Mouse (Mus musculus): Measurements from ENCODE around the gene Atp2c1. TPM values are rescaled to one million over a fixed set of nuclear protein-coding genes. Genes with fewer than 3 reads are reported as not detected.
A peak's percentile ranks its signal among the peaks of the same experiment; 100 is the strongest.

Atp2c1 gene
- 10 to 100 TPM; 51.2 to 63.2 (median 57.2) TPM for total RNA-seq (2022)

GRCm38 (mm10) chr9:105527219-105527618 is at the start of gene Atp2c1:
Gene Atp2c1 (minus strand): TSS chr9:105527319.
- DNase-seq (ENCODE audit: low spot score), result no peak

DNA sequence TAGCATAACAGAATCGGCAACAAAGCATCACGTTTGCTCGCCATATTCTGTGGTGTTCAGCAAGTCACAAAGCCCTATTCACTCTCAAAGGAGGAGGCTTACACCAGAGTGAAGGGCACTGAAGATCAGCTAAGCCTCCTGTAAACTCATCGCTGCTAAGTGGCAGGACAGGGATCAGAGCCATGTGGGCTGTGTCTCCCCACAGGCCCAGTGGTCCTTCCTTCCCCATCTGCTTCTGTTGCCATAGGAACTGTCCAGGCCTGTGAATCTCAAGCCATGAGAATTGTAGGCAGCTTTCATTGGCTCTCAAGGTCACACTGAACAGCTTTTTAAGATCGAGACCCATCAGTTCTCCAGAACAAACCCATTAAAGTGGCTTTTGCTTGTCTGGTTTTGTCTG is 30.3 kb upstream of the Atp2c1 start:
- no peak for DNase-seq (ENCODE audit: low spot score)

DNA sequence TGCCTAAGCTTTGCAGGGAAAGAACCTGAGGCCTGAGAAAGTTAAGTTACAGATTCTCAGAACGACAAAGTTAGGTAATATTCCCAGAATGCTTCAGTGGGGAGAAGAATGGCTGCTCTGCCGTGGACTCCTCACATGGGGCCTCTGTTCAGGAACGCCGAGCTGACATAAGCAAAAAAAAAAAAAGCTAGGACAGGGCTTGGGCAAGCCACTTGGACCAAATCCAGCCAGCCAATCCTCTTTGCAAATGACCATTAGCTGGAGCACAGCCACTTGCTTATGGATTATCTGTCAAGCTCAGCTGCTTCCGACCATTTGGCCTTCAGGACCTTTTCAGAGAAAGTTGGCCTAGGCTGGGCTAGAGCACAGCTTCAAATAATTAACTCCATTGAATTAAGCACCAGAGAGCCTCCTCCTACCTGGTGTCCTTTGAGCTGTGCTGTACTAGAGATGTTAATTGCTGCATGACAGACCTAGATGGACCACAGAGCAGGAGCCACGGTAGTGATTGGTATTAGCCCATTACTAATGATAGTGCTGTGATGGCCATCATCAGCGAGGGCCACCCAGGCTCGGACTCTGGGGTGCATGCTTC is 29.1 kb upstream of the Atp2c1 start:
- no peak for DNase-seq (ENCODE audit: low spot score)

GRCm38 (mm10) chr9:105554439-105554807 is 27.3 kb upstream of the Atp2c1 start:
- no peak for DNase-seq (ENCODE audit: low spot score)

GRCm38 (mm10) chr9:105553629-105554438 is 26.7 kb upstream of the Atp2c1 start:
- DNase-seq (ENCODE audit: low spot score), result no peak

DNA sequence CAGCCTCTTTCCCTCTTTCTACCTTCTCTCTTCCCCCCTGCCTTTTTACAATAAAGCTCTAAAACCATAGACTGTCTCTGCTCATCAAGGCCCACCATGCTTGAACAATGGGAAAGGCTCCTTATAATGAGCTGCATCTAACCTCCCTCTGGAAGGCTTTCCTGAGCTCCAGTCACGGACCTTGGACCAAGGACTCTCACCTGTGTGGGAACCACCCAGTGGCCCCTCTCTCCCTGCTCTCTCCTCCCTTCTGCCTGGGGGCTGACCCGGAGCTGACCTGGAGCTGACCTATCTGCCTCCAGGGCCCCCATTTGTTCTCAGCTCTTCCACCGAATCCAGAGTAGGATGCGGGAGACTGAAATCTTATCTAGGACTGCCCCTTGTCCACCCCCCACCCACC is 24.3 kb upstream of the Atp2c1 start:
- DNase-seq (ENCODE audit: low spot score), result no peak

GRCm38 (mm10) chr9:105549096-105549495 is 22.0 kb upstream of the Atp2c1 start:
- no peak for DNase-seq (ENCODE audit: low spot score)

- no peak for DNase-seq (ENCODE audit: low spot score)
These were observed 17.1 kb upstream of the Atp2c1 start for GRCm38 (mm10) chr9:105544013-105544750.

- no peak for DNase-seq (ENCODE audit: low spot score)
These were observed 10.4 kb upstream of the Atp2c1 start for GRCm38 (mm10) chr9:105537473-105537872.

GRCm38 (mm10) chr9:105536877-105537276 is 9.8 kb upstream of the Atp2c1 start:
- DNase-seq (ENCODE audit: low spot score), result no peak

- no peak for DNase-seq (ENCODE audit: low spot score)
These were observed 1.8 kb downstream of the Atp2c1 start for GRCm38 (mm10) chr9:105525355-105525754.

- no peak for DNase-seq (ENCODE audit: low spot score)
These were observed 4.1 kb downstream of the Atp2c1 start for GRCm38 (mm10) chr9:105523038-105523437.

DNA sequence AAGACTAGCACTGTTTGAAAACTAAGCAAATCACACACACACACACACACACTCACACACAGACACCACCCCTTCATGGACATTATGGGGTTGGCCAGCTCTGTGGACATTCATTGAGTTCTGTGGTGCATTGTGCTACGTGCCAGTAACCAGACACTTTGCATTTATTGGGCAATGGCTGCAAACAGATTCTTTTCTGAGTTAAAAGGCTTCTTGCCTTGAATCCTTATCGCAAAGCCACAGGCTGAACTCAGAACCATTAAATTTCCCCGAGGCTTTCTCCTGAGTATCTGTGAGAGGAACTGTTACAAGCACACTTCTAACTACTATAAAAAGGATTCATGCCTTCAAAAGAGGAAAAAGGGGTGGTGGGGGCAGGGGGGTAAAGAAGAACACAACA is 5.1 kb downstream of the Atp2c1 start:
- DNase-seq (ENCODE audit: low spot score), result no peak

- DNase-seq (ENCODE audit: low spot score), result peak; percentile 46
These were observed 6.2 kb downstream of the Atp2c1 start for GRCm38 (mm10) chr9:105520776-105521552.

DNA sequence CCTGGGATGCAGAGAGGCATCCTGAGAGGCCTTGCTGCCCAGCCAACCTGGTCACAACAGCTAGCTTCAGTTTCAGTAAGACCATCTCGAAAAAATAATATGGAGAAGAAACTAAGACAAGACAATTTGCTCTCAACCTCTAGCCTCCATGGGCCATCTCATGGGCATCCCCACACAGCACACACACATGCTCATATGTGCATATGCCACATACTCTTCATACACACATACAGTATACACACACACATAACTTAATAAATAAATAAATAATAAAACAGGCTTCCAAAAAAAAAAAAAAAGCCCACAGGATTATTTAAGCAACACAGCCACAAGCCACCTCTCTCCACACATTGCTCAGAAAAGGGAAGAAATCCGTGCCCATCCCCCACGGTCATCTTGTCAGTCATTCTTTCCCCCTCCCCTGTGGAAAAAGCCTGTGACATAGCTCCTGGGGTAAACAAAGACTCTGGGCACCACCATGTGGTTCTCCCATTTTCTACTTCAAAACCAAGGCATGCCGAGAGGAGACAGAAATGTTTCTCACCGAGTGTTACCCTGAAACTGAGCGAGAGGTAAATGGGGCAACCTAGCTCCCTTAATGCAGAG is 7.7 kb downstream of the Atp2c1 start:
- no peak for DNase-seq (ENCODE audit: low spot score)

DNA sequence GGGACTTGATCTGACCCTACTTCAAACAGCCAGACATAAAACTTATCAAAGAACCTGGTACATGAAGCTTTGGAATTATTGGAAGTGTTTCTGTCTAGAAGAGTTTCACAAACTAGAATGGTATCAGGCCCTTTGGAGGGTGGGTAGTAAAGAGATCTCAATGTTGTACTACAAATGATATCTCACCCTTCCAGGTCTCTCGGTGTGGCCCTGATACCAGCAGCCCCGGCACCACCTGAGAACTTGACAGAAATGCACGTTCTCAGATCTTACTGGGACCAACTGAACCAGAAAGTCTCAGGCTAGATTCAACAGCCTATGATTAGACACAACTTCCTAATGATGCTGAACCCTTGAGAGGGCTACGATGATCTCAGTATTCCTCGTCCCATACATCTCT is 23.4 kb downstream of the Atp2c1 start:
- DNase-seq (ENCODE audit: low spot score), result no peak

GRCm38 (mm10) chr9:105502389-105502788 is 24.7 kb downstream of the Atp2c1 start:
- DNase-seq (ENCODE audit: low spot score), result no peak

GRCm38 (mm10) chr9:105495316-105496174 is 31.6 kb downstream of the Atp2c1 start:
- peak; percentile 53 for DNase-seq (ENCODE audit: low spot score)

GRCm38 (mm10) chr9:105494553-105495315 is 32.4 kb downstream of the Atp2c1 start:
- DNase-seq (ENCODE audit: low spot score), result peak; percentile 95

GRCm38 (mm10) chr9:105492744-105493143 is 34.4 kb downstream of the Atp2c1 start:
- DNase-seq (ENCODE audit: low spot score), result no peak

Data from heart, adult 8-10 months (tissue).